Mouse (Mus musculus) c-Kit-negative CD71-positive TER-119-positive erythroid progenitor cells, embryonic 14.5 days (primary cell): ENCODE results near the gene Pakap.

Experiments
- DNase-seq: peaks from one replicate; pipeline ENCODE4 v3.0.0-alpha.2; 2013; ENCODE audit warnings: low read depth, low spot score

The Pakap gene

DNA sequence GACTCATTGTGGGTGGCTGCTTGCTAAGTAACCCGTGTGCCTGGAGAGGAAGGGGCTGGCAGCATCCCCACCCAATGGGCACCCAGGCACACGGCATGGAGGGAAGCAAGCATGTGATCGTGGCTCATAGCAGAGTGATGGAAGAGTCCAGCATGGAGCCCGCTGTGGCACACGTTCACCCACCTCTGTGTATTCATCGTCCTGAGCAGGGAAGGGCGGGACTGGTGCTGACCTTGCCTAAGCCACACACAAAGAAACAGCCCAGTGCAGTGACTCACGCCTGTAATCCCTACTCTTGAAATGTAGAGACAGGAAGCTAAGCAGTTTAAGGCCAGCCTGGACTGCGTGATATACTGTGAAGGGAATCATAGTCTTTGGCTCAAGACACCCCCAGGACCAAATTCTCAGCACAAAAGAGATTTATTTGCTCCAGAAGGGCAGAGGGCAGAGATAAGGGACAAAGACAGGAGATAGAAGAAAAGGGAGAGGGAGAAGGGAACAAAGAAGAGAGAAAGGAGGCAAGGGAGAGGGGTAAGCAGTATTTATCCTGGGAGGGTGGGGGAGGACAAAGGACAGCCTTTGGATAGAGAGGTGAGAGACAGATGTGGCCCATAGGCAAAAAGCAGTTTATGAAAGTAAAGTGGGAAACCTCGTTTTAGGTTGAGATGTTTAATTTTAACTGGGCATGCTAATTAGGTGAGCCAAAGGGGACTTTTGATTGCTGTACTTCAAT, 230.5 kb downstream of the Pakap start:
- no peak for DNase-seq

DNA sequence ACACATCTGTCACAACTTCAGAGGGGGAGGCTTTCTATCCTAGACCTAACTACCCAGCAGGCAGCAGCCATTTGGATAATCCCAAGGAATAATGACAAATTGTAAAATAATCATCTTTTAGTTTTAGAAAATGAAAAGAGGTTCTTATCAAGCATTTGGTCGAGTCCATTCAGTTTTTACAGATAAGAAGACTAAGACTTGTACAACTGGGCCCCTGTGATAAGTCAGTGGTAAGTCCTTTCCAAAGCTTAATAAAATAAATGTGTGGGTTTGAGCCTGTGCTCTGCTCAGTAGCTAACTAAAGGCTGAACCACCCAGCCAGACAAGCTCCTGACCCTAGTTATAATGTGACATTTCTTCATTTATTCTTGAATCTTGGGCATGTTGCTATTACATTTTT, 231.3 kb downstream of the Pakap start:
- no peak for DNase-seq

DNA sequence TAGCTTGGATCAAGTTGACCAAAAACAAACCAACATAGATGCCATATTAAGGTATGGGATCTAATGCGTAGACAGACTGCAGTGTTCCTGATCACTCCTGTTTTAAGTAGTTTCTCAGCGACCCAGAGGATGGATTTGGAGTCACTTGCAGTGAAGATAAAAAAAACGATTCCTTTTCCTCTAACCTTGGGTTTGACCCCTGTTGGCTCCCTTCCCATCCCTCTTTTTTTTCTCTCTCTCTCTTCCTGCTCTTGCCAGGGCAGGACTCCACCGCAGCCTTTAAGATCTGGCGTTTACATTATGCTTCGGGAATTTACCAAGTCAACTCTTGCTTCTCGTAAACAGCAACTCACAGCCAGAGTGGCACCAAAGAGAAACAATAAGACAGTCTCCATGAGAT, 233.3 kb downstream of the Pakap start:
- DNase-seq: no peak

DNA sequence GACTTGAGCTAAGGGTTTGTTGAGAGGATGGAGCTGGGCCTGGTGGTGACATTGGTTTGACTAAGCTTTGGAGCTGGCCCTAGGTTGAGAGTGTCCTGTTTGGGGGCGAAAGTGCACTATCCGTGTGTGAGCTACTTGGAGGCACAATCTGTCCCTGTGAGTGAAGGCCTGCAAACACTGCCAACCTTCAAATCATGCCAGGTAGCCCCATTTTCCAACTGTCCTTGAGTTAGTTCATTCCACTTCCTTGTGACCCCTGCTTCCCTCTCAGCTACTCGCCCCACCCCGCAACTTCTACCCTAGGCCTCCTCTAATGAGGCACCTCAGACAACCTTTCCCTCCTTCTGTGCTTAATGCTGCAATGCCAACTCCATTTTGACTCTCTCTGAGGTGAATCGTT, 234.0 kb downstream of the Pakap start:
- no peak for DNase-seq

DNA sequence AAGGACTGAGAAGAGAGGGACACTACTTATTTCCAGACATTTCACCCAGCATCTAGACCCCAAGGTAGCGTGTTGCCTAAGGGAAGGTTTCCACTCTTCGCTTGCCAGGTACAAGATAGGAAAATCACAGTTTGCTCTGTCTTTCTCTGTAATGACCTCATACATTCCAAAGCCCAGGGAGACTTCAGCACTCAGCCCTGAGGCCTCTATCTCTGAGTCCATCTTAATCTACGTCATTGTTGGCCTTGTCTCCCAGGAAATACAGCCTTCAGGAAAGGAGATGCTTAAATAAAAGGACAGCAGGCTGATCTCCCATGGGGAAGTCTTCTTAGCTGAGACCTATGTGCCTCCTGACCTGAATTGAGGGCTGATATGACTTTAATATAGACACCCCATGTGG, 234.4 kb downstream of the Pakap start:
- DNase-seq: no peak

DNA sequence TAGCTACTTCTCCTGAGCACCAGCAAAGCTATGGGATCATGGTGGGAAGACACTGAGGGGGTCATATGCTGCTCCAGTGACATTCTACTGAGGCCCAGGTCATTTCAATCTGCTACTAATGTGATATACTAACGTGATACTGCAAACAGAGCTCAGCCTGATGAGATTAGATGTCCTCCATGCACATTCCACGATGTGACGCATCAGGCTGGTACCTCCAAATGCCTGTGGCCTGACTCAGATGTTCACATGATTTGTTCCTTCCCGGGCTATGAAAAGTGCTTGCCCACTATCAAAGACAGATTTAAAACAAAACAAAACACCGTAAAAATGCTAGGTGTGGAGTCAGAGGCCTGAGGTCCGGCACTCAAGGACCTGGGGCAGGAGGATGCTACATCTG, 236.9 kb downstream of the Pakap start:
- DNase-seq: no peak

DNA sequence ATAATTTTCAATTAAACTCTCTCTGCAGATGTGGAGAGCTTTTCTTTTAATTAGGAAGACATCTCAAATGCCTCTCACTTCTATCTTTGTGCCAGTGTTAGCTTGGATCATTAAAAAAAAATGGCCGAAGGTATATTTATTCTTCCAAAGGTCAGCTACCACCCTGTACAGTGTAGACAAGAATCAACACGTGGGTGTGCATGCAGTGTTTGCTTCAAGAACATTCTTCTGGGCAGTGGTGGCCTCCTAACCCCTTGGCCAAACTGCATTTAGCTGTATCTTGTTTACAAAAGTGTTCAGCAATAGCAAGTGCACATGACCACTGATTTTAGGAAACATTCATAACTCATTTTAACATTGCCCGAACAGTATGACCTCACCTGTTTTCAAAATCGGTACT, 241.5 kb downstream of the Pakap start:
- no peak for DNase-seq

DNA sequence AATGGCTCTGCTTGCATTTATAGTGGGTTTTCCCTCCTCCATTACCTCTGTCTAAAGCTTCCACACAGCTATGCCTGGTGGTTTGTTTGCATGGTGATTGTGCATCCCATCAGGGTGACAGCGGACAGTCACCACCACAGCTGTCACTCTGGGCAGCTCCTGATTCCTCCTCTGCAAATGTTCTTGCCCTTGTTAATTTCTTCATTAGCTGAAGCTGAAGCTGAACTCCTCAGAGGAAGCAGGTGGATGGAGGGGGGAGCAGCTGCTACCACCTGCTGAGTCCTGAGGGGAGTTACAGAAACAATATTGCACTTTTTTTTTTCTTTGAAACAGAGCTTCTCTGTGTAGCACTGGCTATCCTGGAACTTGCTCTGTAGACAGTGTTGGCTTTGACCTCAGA, 244.1 kb downstream of the Pakap start:
- no peak for DNase-seq

DNA sequence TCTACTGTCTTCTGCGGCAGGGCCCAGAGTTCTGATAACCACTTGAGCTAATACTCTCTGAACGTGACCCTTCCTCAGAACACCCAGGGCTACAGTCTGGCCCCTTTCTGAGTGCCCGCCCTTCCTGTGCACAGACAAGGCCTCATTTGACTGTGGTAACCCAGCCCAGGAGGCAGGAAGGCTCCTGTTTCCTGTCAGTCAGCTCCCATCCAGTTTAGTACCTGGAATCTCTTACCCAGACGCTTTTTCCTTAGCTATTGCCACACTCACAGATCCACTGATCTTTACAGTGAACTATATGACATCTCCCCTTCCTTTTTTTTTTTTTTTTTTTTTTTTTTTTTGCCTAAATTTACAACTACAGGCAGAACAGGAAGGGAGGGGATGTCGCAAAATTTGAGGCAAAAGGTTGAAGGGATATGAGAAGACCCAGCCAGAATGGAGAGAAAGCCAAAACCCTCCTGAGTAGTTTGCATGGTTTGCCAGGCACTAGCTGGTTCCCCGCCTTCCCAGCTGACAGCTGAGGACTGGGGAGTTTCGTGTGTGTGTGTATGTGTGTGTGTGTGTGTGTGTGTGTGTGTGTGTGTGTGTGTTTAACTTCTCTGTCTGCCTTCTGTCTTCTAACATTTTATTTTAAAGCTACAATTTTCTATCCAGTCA, 245.1 kb downstream of the Pakap start:
- no peak for DNase-seq

DNA sequence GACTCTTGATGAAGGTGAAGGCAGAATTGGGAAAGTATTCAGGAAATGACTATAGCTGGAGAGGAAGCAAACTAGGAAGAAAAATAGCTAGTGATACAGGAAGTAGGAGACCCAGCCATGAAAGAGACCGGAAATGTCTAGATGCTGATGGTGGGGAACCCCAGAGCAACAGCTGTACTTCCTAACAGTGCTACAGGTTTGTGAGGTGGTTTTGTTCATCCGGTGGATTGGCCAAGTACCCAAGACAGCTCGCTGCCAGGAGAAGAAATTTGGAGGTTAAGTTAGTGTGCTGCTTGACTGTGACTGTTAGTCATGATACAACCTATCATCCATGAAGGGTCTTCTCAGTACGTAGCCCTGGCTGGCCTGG, 245.6 kb downstream of the Pakap start:
- DNase-seq: no peak

DNA sequence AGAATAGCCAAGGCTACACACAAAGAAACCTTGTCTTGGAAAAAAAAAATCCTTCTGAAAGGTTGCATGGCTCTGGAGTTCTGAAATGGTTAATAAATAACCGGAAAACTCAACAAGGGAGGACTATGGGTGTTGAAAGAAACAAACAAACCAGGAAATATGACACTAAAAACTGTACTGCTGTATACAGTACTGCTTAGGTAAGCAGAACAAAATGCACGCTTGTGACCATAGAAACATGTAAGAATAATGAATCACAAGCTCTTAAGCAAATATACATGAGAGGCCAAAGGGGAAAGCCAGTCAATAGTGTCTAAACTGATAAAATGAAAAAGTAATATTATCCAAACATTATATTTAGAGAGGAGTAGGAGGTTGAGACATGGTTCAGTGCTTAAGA, 247.4 kb downstream of the Pakap start:
- DNase-seq: no peak

DNA sequence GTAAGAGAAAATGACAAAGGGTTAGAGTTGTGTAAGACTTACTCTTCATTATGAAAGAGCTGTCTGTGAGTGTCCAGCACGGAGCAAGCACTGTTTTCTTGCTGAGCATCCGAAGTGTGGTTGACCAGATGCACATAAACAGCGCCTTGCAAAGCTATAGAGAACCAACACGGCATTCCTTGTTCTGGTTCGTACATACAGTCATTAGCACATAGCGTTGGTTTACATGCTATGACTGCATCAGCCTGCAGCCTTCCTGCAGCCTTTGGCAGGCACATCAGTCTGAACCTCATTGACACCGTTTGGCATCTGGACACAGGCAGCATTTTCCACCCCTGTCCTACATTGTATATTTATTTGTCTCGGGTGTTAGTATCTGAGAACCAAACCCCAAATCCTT, 248.2 kb downstream of the Pakap start:
- no peak for DNase-seq

DNA sequence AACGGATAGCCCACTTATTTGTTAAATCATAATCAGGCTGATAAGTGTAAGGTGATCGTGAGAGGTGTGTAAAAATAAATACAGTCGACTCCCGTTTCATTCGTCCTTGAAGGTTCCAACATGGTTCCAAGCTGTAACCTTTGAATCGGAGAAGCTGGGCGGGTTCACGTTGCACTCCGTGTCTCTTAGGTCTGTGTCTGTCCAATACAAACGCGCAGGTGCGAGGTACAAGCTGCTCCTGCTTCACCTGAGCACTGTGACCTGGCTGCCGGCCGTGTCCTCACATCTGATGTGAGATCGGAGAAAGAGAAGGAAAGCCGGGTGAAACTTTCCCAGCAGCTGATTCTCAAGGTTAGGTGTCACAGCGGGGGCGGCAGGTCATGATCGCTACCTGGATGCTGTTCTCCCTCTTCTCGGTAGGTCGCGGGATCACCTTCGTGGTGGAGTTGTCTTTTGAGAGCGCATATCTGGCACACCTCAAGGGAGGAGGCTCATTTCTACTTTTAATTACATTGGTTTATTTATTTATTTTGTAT, 252.9 kb downstream of the Pakap start:
- DNase-seq: no peak

DNA sequence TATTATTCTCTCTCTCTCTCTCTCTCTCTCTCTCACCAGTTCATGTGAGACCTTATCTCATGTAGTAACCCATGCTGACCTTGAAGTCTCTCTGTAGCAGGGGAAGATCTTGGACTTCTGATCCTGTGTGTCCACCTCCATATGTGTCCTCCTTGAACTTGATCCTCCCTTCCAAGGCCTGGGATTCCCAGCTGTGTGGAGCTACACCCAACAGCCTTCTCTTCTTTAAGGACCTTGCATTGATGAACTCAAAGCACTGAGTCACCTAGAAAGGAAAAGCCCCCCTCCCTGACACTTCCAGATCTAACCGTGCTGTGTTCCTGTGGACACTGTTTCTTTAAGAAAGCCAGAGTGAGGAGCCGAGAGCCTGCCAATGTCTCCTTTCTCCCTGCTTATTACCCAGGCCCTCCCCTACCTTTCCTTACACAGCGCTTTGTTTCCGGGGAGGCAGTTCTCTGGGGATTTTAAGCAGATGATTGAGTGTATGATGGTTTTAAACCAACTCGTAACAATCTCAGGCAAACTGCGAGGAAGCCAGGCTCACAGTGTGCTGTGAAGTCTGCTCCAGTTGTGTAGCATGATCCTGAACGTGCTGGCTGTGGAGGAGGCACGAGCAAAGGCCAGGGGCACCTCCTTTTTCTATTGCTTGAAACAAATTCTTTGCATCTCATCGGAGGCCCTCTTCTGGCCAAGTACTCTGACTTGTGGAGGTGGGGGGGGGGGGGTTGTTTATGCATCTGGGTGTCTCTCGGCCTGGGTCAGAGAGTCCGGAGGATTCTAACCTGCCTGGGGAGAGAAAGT, 253.8 kb downstream of the Pakap start:
- DNase-seq: no peak

DNA sequence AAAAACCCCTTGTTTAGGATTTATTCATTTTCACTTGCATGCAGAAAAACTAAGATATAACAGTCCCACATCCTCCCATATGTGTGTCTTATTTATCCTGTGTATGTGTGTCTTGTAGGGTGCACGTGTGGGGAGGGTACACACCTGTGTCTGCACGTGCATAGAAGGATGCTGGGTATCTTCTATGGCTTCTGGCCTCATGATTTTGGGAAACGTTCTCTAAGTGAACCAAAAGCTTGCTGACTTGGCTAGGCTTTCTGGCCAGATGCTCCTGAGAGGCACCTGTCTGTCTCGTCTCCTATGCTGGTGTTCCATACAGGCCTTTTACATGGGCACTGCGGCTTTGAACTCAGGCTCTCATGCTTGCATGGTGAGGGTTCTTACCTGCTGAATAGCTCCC, 254.7 kb downstream of the Pakap start:
- no peak for DNase-seq

DNA sequence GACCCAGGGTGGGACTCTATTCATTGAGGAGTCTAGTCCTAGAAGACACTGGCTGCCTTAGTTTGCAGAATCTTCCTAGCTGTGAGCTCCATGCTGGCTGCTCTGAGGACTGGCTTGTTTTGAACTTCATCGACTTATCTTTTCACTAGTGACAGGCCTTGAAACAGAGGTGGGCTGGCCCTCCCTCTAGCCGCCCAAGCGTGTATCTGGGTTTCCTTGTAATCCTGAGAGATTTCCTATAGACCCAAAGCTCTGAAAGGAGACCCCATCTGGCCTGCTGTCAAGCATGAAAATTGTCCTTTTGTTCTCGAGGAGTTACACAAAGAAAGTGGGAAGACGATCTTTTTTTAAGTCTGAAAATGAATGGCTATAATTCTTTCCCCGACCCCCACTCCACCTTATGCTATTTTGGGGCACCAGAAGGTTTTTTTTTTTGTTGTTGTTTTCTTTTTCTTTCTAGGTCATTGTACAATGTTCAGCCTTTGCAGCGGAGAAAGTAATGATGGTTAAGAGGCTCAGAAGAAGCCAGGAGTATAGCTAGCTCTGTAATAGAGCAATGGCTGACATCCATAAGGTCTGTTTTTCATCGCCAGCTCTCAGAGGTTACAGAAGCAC, 256.8 kb downstream of the Pakap start:
- DNase-seq: no peak

DNA sequence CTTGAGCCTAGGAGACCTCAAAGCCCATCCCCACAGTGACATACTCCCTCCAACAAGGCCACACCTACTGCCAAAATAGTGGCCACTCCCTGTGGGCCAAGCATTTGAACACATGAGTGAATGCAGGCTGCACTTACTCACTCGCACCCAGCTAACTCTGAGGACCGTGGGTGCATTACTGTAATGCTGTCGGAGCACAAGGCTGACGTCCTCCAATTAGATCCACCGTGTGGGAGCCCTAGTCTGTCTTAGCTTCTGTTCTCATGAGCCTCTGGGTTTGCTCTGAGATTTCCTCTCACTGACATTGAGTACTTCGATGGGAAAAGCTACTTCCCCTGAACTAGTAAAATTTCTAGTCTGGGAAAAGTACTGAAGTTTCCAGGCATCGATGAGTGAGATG, 258.3 kb downstream of the Pakap start:
- DNase-seq: no peak

DNA sequence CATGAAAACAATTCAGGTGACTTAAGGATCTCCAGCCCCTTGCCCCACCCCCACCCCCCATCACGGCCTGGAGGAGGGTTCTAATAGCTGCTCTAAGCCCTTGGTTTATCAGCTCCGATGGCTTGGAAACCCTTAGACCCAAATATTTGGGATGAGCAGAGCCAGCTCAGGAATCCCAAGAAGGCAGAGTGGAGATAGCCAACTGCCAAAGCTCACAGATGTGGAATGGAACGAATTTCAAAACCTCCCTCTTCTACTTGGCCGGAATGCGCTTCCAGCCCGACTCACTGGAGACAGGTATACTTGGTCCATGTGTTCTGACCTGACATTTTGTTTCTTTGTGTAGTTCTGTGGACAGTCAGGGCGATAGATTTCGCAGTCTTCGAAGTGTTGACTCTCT, 261.2 kb downstream of the Pakap start:
- DNase-seq: no peak

DNA sequence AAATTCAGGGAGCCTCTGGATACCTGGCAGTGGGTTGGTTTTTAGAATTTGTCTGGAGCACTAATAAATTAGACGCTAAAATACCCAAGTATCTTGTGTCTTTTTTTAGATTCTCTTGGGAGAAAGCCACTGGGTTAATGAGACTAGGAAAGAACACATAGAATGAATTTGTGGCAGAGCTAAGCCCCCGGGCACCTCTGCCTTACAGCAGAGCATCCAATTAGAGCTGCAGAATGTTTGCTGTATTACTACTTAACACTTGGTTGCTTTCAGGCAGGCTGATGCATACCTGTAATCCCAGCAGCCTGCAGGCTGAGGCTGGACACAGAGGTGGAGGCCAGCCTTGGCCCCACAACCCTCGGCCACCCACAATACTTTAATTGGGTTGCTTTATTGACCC, 261.8 kb downstream of the Pakap start:
- no peak for DNase-seq

DNA sequence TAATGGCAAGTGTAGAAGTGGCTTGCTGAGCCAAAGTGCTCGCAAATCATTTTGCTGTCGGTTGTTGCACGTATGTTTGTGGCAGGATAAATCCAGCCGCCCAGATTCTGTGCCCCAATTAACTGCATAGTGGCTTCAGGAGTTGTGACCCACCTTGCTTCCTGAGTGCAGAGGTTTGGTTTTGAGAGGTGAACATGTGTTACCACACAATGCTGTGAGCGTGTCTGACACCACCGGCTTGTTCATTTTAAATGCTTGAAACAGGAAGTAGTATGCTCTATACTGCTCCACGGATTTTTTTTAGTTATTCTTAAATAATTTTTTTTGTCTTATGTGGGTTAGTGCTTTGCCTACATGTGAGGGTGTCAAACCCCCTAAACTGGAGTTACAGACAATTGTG, 264.3 kb downstream of the Pakap start:
- DNase-seq: no peak

DNA sequence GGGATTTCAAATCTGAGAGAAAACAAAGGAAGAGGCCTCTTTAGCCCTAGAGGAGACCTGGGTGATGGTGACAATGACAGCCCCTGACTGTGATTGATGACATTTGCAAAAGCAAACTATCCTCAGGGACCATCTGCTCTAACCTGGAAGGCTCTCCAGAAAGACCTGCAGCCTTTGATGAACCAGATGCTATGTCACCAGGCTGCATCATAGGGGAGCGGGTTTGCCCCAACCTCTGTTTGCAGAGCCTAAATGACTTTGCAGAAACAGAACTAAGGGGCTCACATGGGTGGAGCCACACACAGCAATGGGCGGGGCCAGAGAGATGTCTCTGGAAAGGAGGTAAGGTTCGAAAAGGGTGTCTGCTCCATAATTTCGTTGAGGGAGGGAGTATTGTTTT, 265.1 kb downstream of the Pakap start:
- no peak for DNase-seq

DNA sequence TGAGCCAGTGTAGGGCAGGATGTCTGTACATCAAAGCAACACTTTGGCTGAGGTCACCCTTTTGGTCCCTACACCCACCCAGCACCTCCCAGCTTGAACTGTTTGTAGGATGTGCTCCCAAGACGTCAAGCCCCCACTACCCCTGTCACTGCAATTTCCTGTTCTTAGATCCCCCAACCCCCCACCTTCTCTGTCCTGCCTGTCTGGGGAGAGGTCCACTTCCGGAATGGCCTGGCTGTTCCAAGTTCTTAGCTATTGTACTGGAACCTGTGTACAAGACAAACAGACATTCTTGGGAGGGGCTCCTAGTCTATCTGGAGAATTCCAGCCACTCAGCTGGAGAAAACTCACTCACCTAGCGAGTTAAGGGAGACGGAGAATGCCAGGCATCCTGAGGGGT, 266.2 kb downstream of the Pakap start:
- DNase-seq: no peak
